8 mouse cellular contexts compared by ENCODE assay signal in genomic region chr3:108146671-108147070, GRCm38 (mm10). TPM values are rescaled to one million over a fixed set of nuclear protein-coding genes. Genes with fewer than 3 reads are reported as not detected.
DNase-seq lines count a peak whose midpoint lies in the region; ATAC-seq and TF ChIP-seq lines count a peak whose summit lies in the region.

No protein-coding gene starts in this region.

- TF ChIP-seq CTCF in ES-Bruce4 (IDR thresholded peaks at IDR 0.05; ENCODE audit: low read depth, low read length) = no peak
- no peak for TF ChIP-seq CTCF in forebrain, postnatal 0 days (IDR thresholded peaks at IDR 0.05; ENCODE audit: low read depth)
- TF ChIP-seq CTCF in liver, postnatal 0 days (IDR thresholded peaks at IDR 0.05; ENCODE audit: low read depth) = no peak

- peak overlapping the region; percentile 94 for H3K4me3 ChIP-seq in heart, embryonic 15.5 days
- H3K4me3 ChIP-seq in ES-Bruce4 (ENCODE audit: low read depth, low read length) = peak overlapping the region; percentile 97
- peak overlapping the region; percentile 97 for H3K4me3 ChIP-seq in forebrain, postnatal 0 days (ENCODE audit: low read depth, low read length)
- H3K4me3 ChIP-seq in liver, postnatal 0 days (ENCODE audit: low read depth, low read length) = peak overlapping the region; percentile 99

- peak overlapping the region; percentile 84 for H3K4me2 ChIP-seq in heart, embryonic 15.5 days
- H3K4me2 ChIP-seq in forebrain, postnatal 0 days (ENCODE audit: low read depth) = peak overlapping the region; percentile 76
- peak overlapping the region; percentile 91 for H3K4me2 ChIP-seq in liver, postnatal 0 days (ENCODE audit: low read depth, low read length)

- H3K27me3 ChIP-seq in heart, embryonic 15.5 days = peaks cover 4% of the 10 kb centered on the region; the same call in 1 of the 2 replicates
- H3K27me3 ChIP-seq in ES-Bruce4 (ENCODE audit: control insufficient read depth, insufficient read depth, low read length, poor library complexity, severe bottlenecking) = no peaks in the 10 kb centered on the region
- no peaks in the 10 kb centered on the region for H3K27me3 ChIP-seq in forebrain, postnatal 0 days (ENCODE audit: insufficient read depth, low read length)
- H3K27me3 ChIP-seq in liver, postnatal 0 days (ENCODE audit: insufficient read depth, low read length) = no peaks in the 10 kb centered on the region

- H3K9me3 ChIP-seq in heart, embryonic 15.5 days (replicated peaks) = no peaks in the 10 kb centered on the region
- H3K9me3 ChIP-seq in ES-Bruce4 (replicated peaks; ENCODE audit: control insufficient read depth, insufficient read depth, low read length, poor library complexity, severe bottlenecking) = no peaks in the 10 kb centered on the region
- no peaks in the 10 kb centered on the region for H3K9me3 ChIP-seq in forebrain, postnatal 0 days (ENCODE audit: low read length)
- no peaks in the 10 kb centered on the region for H3K9me3 ChIP-seq in liver, postnatal 0 days (ENCODE audit: low read length)

- intact Hi-C loops in heart, postnatal 36 days (cut with DNase I) = loop anchor here (2.0 to 5.0 kb wide), 3 partner anchors 209 to 449 kb away; partner anchors contain the start of gene Ahcyl1

- no peak for ATAC-seq in heart, embryonic 15.5 days (replicated peaks; ENCODE audit: insufficient number of reproducible peaks, insufficient read depth, low FRiP score, low read depth)
- ATAC-seq in forebrain, postnatal 0 days = no peak
- ATAC-seq in liver, postnatal 0 days = no peak

- TF ChIP-seq POLR2A in ES-Bruce4 (IDR thresholded peaks at IDR 0.05; ENCODE audit: insufficient read depth, low read length) = no peak

- no peak for TF ChIP-seq EP300 in ES-Bruce4 (IDR thresholded peaks at IDR 0.05; ENCODE audit: insufficient read depth, low read depth, low read length)
- TF ChIP-seq EP300 in liver, postnatal 0 days (IDR thresholded peaks at IDR 0.05; ENCODE audit: low read depth) = no peak

- no peaks in the 10 kb centered on the region for H3K36me3 ChIP-seq in heart, embryonic 15.5 days
- peaks cover 3% of the 10 kb centered on the region for H3K36me3 ChIP-seq in ES-Bruce4 (ENCODE audit: control insufficient read depth, insufficient read depth, low read length, poor library complexity, severe bottlenecking)
- no peaks in the 10 kb centered on the region for H3K36me3 ChIP-seq in forebrain, postnatal 0 days (ENCODE audit: insufficient read depth)
- peaks cover 2% of the 10 kb centered on the region; the same call in 1 of the 2 replicates for H3K36me3 ChIP-seq in liver, postnatal 0 days (replicated peaks; ENCODE audit: insufficient read depth, low read length)

- H3K27ac ChIP-seq in heart, embryonic 15.5 days = peak overlapping the region; percentile 96
- H3K27ac ChIP-seq in ES-Bruce4 (ENCODE audit: insufficient read depth, low read length) = no peak overlapping the region
- peak overlapping the region; percentile 96; the same call in 1 of the 2 replicates for H3K27ac ChIP-seq in forebrain, postnatal 0 days (ENCODE audit: low read depth, low read length)
- H3K27ac ChIP-seq in liver, postnatal 0 days (ENCODE audit: low read depth) = peak overlapping the region; percentile 98

- peak overlapping the region; percentile 87 for H3K9ac ChIP-seq in heart, embryonic 15.5 days
- peak overlapping the region; percentile 90 for H3K9ac ChIP-seq in ES-Bruce4 (ENCODE audit: low read depth, poor library complexity, severe bottlenecking)
- H3K9ac ChIP-seq in forebrain, postnatal 0 days = peak overlapping the region; percentile 92
- H3K9ac ChIP-seq in liver, postnatal 0 days (replicated peaks) = peak overlapping the region; percentile 99

- 51% methylated on average over 5 of the region's 5 CpGs for WGBS in heart, embryonic 15.5 days
- WGBS in forebrain, postnatal 0 days = 54% methylated on average over 5 of the region's 5 CpGs
- WGBS in liver, postnatal 0 days (ENCODE audit: insufficient replicate concordance) = 37% methylated on average over 5 of the region's 5 CpGs

- H3K4me1 ChIP-seq in heart, embryonic 15.5 days (replicated peaks) = peaks cover 28% of the 10 kb centered on the region
- H3K4me1 ChIP-seq in ES-Bruce4 (ENCODE audit: control insufficient read depth, insufficient read depth, low read length) = no peaks in the 10 kb centered on the region
- no peaks in the 10 kb centered on the region; the same call in 1 of the 2 replicates for H3K4me1 ChIP-seq in forebrain, postnatal 0 days (ENCODE audit: insufficient read depth)
- H3K4me1 ChIP-seq in liver, postnatal 0 days (ENCODE audit: insufficient read depth) = peaks cover 22% of the 10 kb centered on the region

- no peak for DNase-seq in heart, postnatal 36 days
- no peak for DNase-seq in forebrain, postnatal 0 days
- DNase-seq in liver, postnatal 0 days = no peak
- DNase-seq in right cerebral cortex, postnatal 4 days = no peak
- no peak for DNase-seq in urinary bladder, postnatal 25 days (ENCODE audit: low spot score)
- no peak for DNase-seq in c-Kit-positive CD71-positive TER-119-positive erythroid progenitor cells, embryonic 14.5 days (ENCODE audit: low spot score)

RNA-seq across cellular contexts. Expression of gene Gnai3, which starts 0.7 kb away (rescaled TPM):
- 65.9 and 80.3 TPM in 2 replicates for polyA plus RNA-seq in heart, embryonic 15.5 days (2015; fragmentation: Nextera tagmentation; extraction: Ambion mirVana)
- total RNA-seq in heart, postnatal 36 days (2021) = 10 to 100 TPM; 18.3 to 20.0 TPM
- polyA plus RNA-seq in ES-Bruce4 (2011; ENCODE audit: insufficient read depth, insufficient read length, low read depth, missing spikeins) = 116 and 127 TPM in 2 replicates
- 109 and 120 TPM in 2 replicates for total RNA-seq in forebrain, postnatal 0 days (2014; rRNA removed)
- 104 and 118 TPM in 2 replicates for polyA plus RNA-seq in forebrain, postnatal 0 days (2015; fragmentation: Nextera tagmentation; extraction: Ambion mirVana)
- 41.9 and 49.1 TPM in 2 replicates for polyA plus RNA-seq in liver, postnatal 0 days (2015; fragmentation: Nextera tagmentation; extraction: Ambion mirVana)

RNA-seq across cellular contexts. Expression of gene Gpr61, which starts 8.0 kb away (rescaled TPM):
- polyA plus RNA-seq in heart, embryonic 15.5 days (2015; fragmentation: Nextera tagmentation; extraction: Ambion mirVana) = 0.05 and 0.16 TPM in 2 replicates
- total RNA-seq in heart, postnatal 36 days (2021) = not detected
- not detected in 2 replicates for polyA plus RNA-seq in ES-Bruce4 (2011; ENCODE audit: insufficient read depth, insufficient read length, low read depth, missing spikeins)
- total RNA-seq in forebrain, postnatal 0 days (2014; rRNA removed) = 8.1 and 9.8 TPM in 2 replicates
- polyA plus RNA-seq in forebrain, postnatal 0 days (2015; fragmentation: Nextera tagmentation; extraction: Ambion mirVana) = 3.2 and 5.3 TPM in 2 replicates
- not detected in 2 replicates for polyA plus RNA-seq in liver, postnatal 0 days (2015; fragmentation: Nextera tagmentation; extraction: Ambion mirVana)

RNA-seq across cellular contexts. Expression of gene Amigo1, which starts 39.5 kb away (rescaled TPM):
- polyA plus RNA-seq in heart, embryonic 15.5 days (2015; fragmentation: Nextera tagmentation; extraction: Ambion mirVana) = 3.0 and 3.2 TPM in 2 replicates
- total RNA-seq in heart, postnatal 36 days (2021) = 10 to 100 TPM; 15.1 to 15.5 TPM
- 4.9 and 5.6 TPM in 2 replicates for polyA plus RNA-seq in ES-Bruce4 (2011; ENCODE audit: insufficient read depth, insufficient read length, low read depth, missing spikeins)
- 20.4 and 22.0 TPM in 2 replicates for total RNA-seq in forebrain, postnatal 0 days (2014; rRNA removed)
- 9.4 and 12.1 TPM in 2 replicates for polyA plus RNA-seq in forebrain, postnatal 0 days (2015; fragmentation: Nextera tagmentation; extraction: Ambion mirVana)
- polyA plus RNA-seq in liver, postnatal 0 days (2015; fragmentation: Nextera tagmentation; extraction: Ambion mirVana) = 1.2 and 1.5 TPM in 2 replicates

RNA-seq across cellular contexts. Expression of gene Gnat2, which starts 54.1 kb away (rescaled TPM):
- 0.74 and 1.1 TPM in 2 replicates for polyA plus RNA-seq in heart, embryonic 15.5 days (2015; fragmentation: Nextera tagmentation; extraction: Ambion mirVana)
- total RNA-seq in heart, postnatal 36 days (2021) = not detected
- polyA plus RNA-seq in ES-Bruce4 (2011; ENCODE audit: insufficient read depth, insufficient read length, low read depth, missing spikeins) = 3.2 and 3.5 TPM in 2 replicates
- 0.10 and 0.38 TPM in 2 replicates for total RNA-seq in forebrain, postnatal 0 days (2014; rRNA removed)
- polyA plus RNA-seq in forebrain, postnatal 0 days (2015; fragmentation: Nextera tagmentation; extraction: Ambion mirVana) = 0.16 and 0.27 TPM in 2 replicates
- 1.6 and 1.7 TPM in 2 replicates for polyA plus RNA-seq in liver, postnatal 0 days (2015; fragmentation: Nextera tagmentation; extraction: Ambion mirVana)

RNA-seq across cellular contexts. Expression of gene Cyb561d1, which starts 54.3 kb away (rescaled TPM):
- polyA plus RNA-seq in heart, embryonic 15.5 days (2015; fragmentation: Nextera tagmentation; extraction: Ambion mirVana) = 2.7 and 3.8 TPM in 2 replicates
- 1 to 10 TPM; 5.3 to 5.5 TPM for total RNA-seq in heart, postnatal 36 days (2021)
- 3.3 and 3.7 TPM in 2 replicates for polyA plus RNA-seq in ES-Bruce4 (2011; ENCODE audit: insufficient read depth, insufficient read length, low read depth, missing spikeins)
- total RNA-seq in forebrain, postnatal 0 days (2014; rRNA removed) = 4.1 and 5.4 TPM in 2 replicates
- polyA plus RNA-seq in forebrain, postnatal 0 days (2015; fragmentation: Nextera tagmentation; extraction: Ambion mirVana) = 3.3 and 4.5 TPM in 2 replicates
- polyA plus RNA-seq in liver, postnatal 0 days (2015; fragmentation: Nextera tagmentation; extraction: Ambion mirVana) = 1.5 and 1.6 TPM in 2 replicates
